In genomic region chr10:24754874-24755540, GRCm38 (mm10) we compare ENCODE assay signal across 10 mouse cellular contexts. TPM values are rescaled to one million over a fixed set of nuclear protein-coding genes. Genes with fewer than 3 reads are reported as not detected.
DNase-seq lines count a peak whose midpoint lies in the region; ATAC-seq lines count a peak whose summit lies in the region.
"Had no signal": no experiment of that assay in that cellular context is flagged by ENCODE, and none has a peak within 500 bp of the region (broad histone marks: within the 10 kb centered on the region; RNA-seq: fewer than 3 reads in every experiment).

No protein-coding gene starts in this region.

- H3K27me3 ChIP-seq in liver, embryonic 11.5 days (replicated peaks; ENCODE audit: control insufficient read depth, insufficient read depth, low read length), result no peaks in the 10 kb centered on the region
- no peaks in the 10 kb centered on the region for H3K27me3 ChIP-seq in forebrain, embryonic 13.5 days
- no peaks in the 10 kb centered on the region for H3K27me3 ChIP-seq in limb, embryonic 11.5 days (ENCODE audit: control insufficient read depth, insufficient read depth, low read length)

- 77% methylated on average over 9 of the region's 9 CpGs for WGBS in liver, embryonic 11.5 days
- WGBS in forebrain, embryonic 13.5 days, result 14% methylated on average over 9 of the region's 9 CpGs
- 77% methylated on average over 9 of the region's 9 CpGs for WGBS in limb, embryonic 11.5 days

- H3K27ac ChIP-seq in liver, embryonic 11.5 days (ENCODE audit: low read depth, low read length), result no peak overlapping the region
- H3K27ac ChIP-seq in forebrain, embryonic 13.5 days, result no peak overlapping the region
- no peak overlapping the region for H3K27ac ChIP-seq in limb, embryonic 11.5 days (replicated peaks; ENCODE audit: low read depth, low read length)

- peaks cover 11% of the 10 kb centered on the region; the same call in 1 of the 2 replicates for H3K4me1 ChIP-seq in liver, embryonic 11.5 days (replicated peaks; ENCODE audit: control insufficient read depth, insufficient read depth, low read length)
- peaks cover 15% of the 10 kb centered on the region for H3K4me1 ChIP-seq in forebrain, embryonic 13.5 days
- no peaks in the 10 kb centered on the region for H3K4me1 ChIP-seq in limb, embryonic 11.5 days (ENCODE audit: control insufficient read depth, insufficient read depth, low read length)

- no peak overlapping the region for H3K4me3 ChIP-seq in liver, embryonic 11.5 days (ENCODE audit: low read depth, low read length)
- peak overlapping the region; percentile 27 for H3K4me3 ChIP-seq in forebrain, embryonic 13.5 days
- H3K4me3 ChIP-seq in limb, embryonic 11.5 days (ENCODE audit: low read depth, low read length), result no peak overlapping the region

- no peak for ATAC-seq in liver, embryonic 11.5 days (replicated peaks; ENCODE audit: low FRiP score)
- ATAC-seq in forebrain, embryonic 13.5 days, result peak; percentile 65
- ATAC-seq in limb, embryonic 11.5 days (ENCODE audit: insufficient number of reproducible peaks, low FRiP score, low TSS enrichment, low read depth), result no peak

- H3K9ac ChIP-seq in liver, embryonic 11.5 days (ENCODE audit: low read depth, low read length), result no peak overlapping the region
- H3K9ac ChIP-seq in forebrain, embryonic 13.5 days, result no peak overlapping the region
- no peak overlapping the region for H3K9ac ChIP-seq in limb, embryonic 11.5 days (ENCODE audit: low read length)

- no peak for DNase-seq in liver, embryonic 11.5 days (ENCODE audit: low spot score)
- DNase-seq in liver (no peak), MN1 (ENCODE audit: low spot score) (no peak)
- DNase-seq in limb, embryonic 11.5 days (ENCODE audit: low spot score), result peak; percentile 14
- peak; percentile 25 for DNase-seq in retina, embryonic 14.5 days (ENCODE audit: low spot score)
- no peak for DNase-seq in adrenal gland, postnatal 4 days (ENCODE audit: low spot score in 2 of 2)
- DNase-seq in ovary, postnatal 36 days (ENCODE audit: low spot score), result no peak
- DNase-seq: cerebellum, adult 9-11 months; kidney, adult 18-20 months had no signal

- peak overlapping the region; percentile 45; the same call in 1 of the 2 replicates for H3K4me2 ChIP-seq in liver, embryonic 11.5 days
- H3K4me2 ChIP-seq in forebrain, embryonic 13.5 days, result peak overlapping the region; percentile 53
- peak overlapping the region; percentile 27; the same call in 1 of the 2 replicates for H3K4me2 ChIP-seq in limb, embryonic 11.5 days (ENCODE audit: low read depth, severe bottlenecking)

- no peaks in the 10 kb centered on the region for H3K9me3 ChIP-seq in liver, embryonic 11.5 days (ENCODE audit: control insufficient read depth, low read length)
- no peaks in the 10 kb centered on the region for H3K9me3 ChIP-seq in forebrain, embryonic 13.5 days (replicated peaks)
- no peaks in the 10 kb centered on the region for H3K9me3 ChIP-seq in limb, embryonic 11.5 days (ENCODE audit: control insufficient read depth, low read length)

- H3K36me3 ChIP-seq in liver, embryonic 11.5 days (ENCODE audit: control insufficient read depth, insufficient read depth, low read length), result no peaks in the 10 kb centered on the region
- H3K36me3 ChIP-seq in forebrain, embryonic 13.5 days (ENCODE audit: poor library complexity, severe bottlenecking), result no peaks in the 10 kb centered on the region
- H3K36me3 ChIP-seq in limb, embryonic 11.5 days (ENCODE audit: control insufficient read depth, insufficient read depth, low read length), result no peaks in the 10 kb centered on the region

RNA-seq across cellular contexts. Expression of gene Enpp1, which starts 43.0 kb away (rescaled TPM):
- polyA plus RNA-seq in liver, embryonic 11.5 days (2014; fragmentation: Nextera tagmentation; extraction: Ambion mirVana), result 2.7 TPM in 2 replicates
- 0.76 and 1.00 TPM in 2 replicates for polyA plus RNA-seq in forebrain, embryonic 13.5 days (2015; fragmentation: Nextera tagmentation; extraction: Ambion mirVana)
- 2.5 and 2.9 TPM in 2 replicates for polyA plus RNA-seq in limb, embryonic 11.5 days (2014; fragmentation: Nextera tagmentation; extraction: Ambion mirVana)
- 1 to 10 TPM; 6.0 to 7.7 TPM for total RNA-seq in adrenal gland, postnatal 4 days (2021)

Comparison
In these comparisons a context has a peak if more than half of its experiments do, and no peak if none do; other contexts are left out.
1. DNase-seq: peak in limb, embryonic 11.5 days (single experiment) and retina, embryonic 14.5 days (single experiment); none in liver, embryonic 11.5 days (single experiment), liver (single experiment), adrenal gland, postnatal 4 days (0 of 2), ovary, postnatal 36 days (single experiment) and MN1 (single experiment).
2. Peak in every context shown above with its lines, with median percentiles within 50 percentile points of each other: H3K4me2 ChIP-seq.